Mouse (Mus musculus) brain, embryonic 14.5 days (tissue): Measurements from ENCODE around the gene Gm12216.
"Not testable (repeated sequence)": the region's sequence is repeated elsewhere in the genome, so short reads cannot be mapped to it uniquely, and the experiment has no call there.

Source experiments
- CTCF ChIP-seq: fragments of 200-500 bp; IDR thresholded peaks from 2 replicates; pipeline ENCODE4 v1.5.1; 2012; ENCODE audit warnings: inconsistent platforms, mild to moderate bottlenecking, moderate library complexity, borderline replicate concordance; ENCODE audit not compliant: insufficient read depth, insufficient read length; ENCODE audit errors: extremely low read depth
- POLR2A ChIP-seq: fragments of 200-500 bp; IDR thresholded peaks from 2 replicates; pipeline ENCODE4 v1.6.1; 2012; ENCODE audit warnings: mild to moderate bottlenecking, inconsistent platforms, borderline replicate concordance; ENCODE audit not compliant: poor library complexity, insufficient read depth, insufficient read length, severe bottlenecking; ENCODE audit errors: extremely low read depth

DNA sequence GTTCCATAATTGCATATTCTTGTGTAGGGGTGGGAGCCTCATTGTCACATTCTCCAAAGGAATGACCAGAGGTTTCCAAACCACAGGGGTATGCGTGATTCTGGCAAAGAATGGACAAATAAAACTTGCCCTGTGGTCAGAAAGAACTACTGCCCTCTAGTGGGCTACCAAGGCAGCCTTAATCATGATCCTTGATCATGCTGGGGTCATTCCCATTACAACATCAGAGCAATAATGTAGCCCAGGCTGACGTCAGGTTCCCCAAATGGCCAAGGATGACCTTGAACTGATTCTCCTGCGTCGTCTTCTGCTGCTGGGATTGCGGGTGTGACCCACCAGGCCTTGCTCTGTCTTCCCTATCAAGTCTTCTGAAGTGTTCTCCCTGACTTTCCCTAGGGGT is 9.3 kb upstream of the Gm12216 start:
- TF ChIP-seq POLR2A, CTCF: not testable (repeated sequence)
